Mouse (Mus musculus): ENCODE measurements around the gene Gm29666. TPM values are rescaled to one million over a fixed set of nuclear protein-coding genes. Genes with fewer than 3 reads are reported as not detected.

The Gm29666 gene
- polyA plus RNA-seq, 1 experiment from 2014 or later = 0.87 TPM

GRCm38 (mm10) chr15:84944319-84944718 is 24.5 kb upstream of the Gm29666 start:
- ATAC-seq = no peak
- H3K27ac ChIP-seq = no peak overlapping the region

DNA sequence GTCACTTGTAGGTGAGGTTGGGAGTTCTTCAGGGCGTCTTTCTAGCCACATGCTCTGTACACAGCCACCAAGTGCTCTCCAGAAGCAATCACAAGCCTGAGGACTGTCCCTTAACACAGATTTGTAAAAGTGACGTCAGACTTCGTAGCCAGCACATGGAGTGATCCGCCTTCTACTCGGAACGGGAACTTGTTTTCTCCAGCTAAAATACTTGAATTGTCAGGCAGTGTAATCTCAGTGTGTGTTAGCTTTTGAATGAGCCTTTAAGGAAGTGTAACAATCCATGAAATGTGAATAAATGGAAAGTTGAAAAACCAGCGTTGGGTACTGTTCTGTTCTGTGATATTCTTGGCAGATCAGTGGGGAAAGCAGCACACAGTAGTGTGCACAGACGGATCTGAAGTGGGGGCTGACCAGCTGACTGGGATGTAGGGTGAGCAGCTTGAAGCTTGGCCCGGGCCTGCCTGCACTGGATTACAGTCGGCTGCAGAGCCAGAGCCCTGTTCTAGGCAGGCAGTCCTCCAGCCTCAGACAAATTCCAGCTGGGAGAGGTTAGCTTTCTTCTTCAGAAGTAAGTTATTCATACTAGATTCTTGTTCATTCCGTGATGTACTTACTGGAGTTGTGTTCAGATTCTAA is 22.9 kb upstream of the Gm29666 start:
- Histone ChIP-seq H3K9ac (replicated peaks) (no peak overlapping the region), H3K9me3 (no peaks in the 10 kb centered on the region), H3K27ac (no peak overlapping the region), H3K4me1 (replicated peaks) (no peaks in the 10 kb centered on the region), H3K4me2 (replicated peaks) (no peak overlapping the region), H3K36me3 (peaks cover 63% of the 10 kb centered on the region), H3K27me3 (no peaks in the 10 kb centered on the region), H3K4me3 (replicated peaks) (no peak overlapping the region)
- 72% methylated on average over 11 of the region's 11 CpGs for WGBS
- no peak for ATAC-seq

More at GRCm38 (mm10) chr15:84944319-84944718, 24.5 kb upstream of the Gm29666 start:
- H3K36me3 ChIP-seq = peaks cover 63% of the 10 kb centered on the region
- no peak overlapping the region for H3K9ac ChIP-seq (replicated peaks)
- no peaks in the 10 kb centered on the region for H3K27me3 ChIP-seq
- H3K9me3 ChIP-seq = no peaks in the 10 kb centered on the region
- no peak overlapping the region for H3K4me3 ChIP-seq (replicated peaks)
- H3K4me1 ChIP-seq (replicated peaks) = no peaks in the 10 kb centered on the region
- 82% methylated on average over 5 of the region's 5 CpGs for WGBS
- H3K4me2 ChIP-seq (replicated peaks) = no peak overlapping the region

- H3K36me3 ChIP-seq = peaks cover 72% of the 10 kb centered on the region
- H3K4me3 ChIP-seq (replicated peaks) = no peak overlapping the region
- WGBS = 72% methylated on average over 12 of the region's 12 CpGs
- H3K27me3 ChIP-seq = no peaks in the 10 kb centered on the region
- H3K4me1 ChIP-seq (replicated peaks) = no peaks in the 10 kb centered on the region
- no peak for ATAC-seq
- H3K4me2 ChIP-seq (replicated peaks) = no peak overlapping the region
- no peaks in the 10 kb centered on the region for H3K9me3 ChIP-seq
- no peak overlapping the region for H3K9ac ChIP-seq (replicated peaks)
- no peak overlapping the region for H3K27ac ChIP-seq
These were observed 20.3 kb upstream of the Gm29666 start for GRCm38 (mm10) chr15:84940102-84940501.

GRCm38 (mm10) chr15:84934901-84935300 is 15.1 kb upstream of the Gm29666 start:
- 88% methylated on average over 16 of the region's 16 CpGs for WGBS
- ATAC-seq = no peak

DNA sequence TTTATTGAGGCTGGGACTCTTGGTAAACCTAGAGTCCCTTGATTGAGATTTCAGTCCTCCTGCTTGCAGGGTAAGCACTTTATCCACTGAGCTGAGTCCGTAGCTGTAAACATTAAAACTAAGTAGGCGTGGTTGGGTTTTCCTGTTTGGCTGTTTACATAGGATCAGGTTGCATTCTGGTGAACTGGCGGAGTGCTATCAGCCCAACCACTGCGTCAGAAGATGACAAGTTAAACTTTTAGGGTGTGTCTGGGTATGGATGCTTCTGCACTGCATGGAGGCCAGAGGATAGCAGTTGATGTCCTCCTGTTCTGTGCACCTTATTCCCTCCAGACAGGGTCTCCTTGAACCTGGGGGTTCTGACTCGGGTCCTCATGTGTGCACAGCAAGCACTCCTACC is 12.5 kb upstream of the Gm29666 start:
- no peak overlapping the region for H3K4me3 ChIP-seq (replicated peaks)
- no peak overlapping the region for H3K4me2 ChIP-seq (replicated peaks)
- H3K27ac ChIP-seq = no peak overlapping the region
- WGBS = 91% methylated on average over 5 of the region's 5 CpGs
- no peak overlapping the region for H3K9ac ChIP-seq (replicated peaks)
- no peaks in the 10 kb centered on the region for H3K27me3 ChIP-seq
- no peaks in the 10 kb centered on the region for H3K9me3 ChIP-seq
- peaks cover 100% of the 10 kb centered on the region for H3K36me3 ChIP-seq
- H3K4me1 ChIP-seq (replicated peaks) = no peaks in the 10 kb centered on the region
- ATAC-seq = no peak

More at GRCm38 (mm10) chr15:84934901-84935300, 15.1 kb upstream of the Gm29666 start:
- H3K27me3 ChIP-seq = no peaks in the 10 kb centered on the region
- H3K4me3 ChIP-seq (replicated peaks) = no peak overlapping the region
- peaks cover 100% of the 10 kb centered on the region for H3K36me3 ChIP-seq
- H3K9me3 ChIP-seq = no peaks in the 10 kb centered on the region
- H3K4me2 ChIP-seq (replicated peaks) = no peak overlapping the region
- H3K4me1 ChIP-seq (replicated peaks) = no peaks in the 10 kb centered on the region
- H3K9ac ChIP-seq (replicated peaks) = no peak overlapping the region
- H3K27ac ChIP-seq = no peak overlapping the region

DNA sequence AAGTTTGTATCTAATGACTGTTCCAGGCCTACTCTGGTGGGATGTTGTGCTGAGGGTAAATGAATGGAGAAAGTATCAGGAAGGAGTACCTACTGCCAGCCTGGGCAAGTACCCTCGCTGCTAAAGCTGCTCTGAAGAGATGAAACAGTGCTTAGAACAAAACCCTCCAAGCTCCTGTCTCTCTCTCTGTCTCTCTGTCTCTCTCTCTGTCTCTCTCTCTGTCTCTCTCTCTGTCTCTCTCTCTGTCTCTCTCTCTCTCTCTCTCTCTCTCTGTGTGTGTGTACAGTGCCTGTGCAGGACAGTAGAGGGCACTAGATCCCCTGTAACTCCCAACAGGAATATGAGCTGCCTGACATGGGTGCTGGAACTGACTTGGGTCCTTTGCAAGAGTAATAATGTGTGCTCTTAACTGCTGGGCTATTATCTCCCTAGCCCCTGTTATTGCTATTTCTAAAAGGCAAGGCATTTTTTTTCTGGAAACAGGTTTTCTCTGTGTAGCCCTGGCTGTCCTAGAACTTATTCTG is 5.7 kb upstream of the Gm29666 start:
- Histone ChIP-seq H3K9me3 (no peaks in the 10 kb centered on the region), H3K36me3 (peaks cover 34% of the 10 kb centered on the region), H3K4me2 (replicated peaks) (peak overlapping the region; percentile 94), H3K9ac (replicated peaks) (no peak overlapping the region; the same call in 1 of the 2 replicates), H3K27me3 (peaks cover 5% of the 10 kb centered on the region; the same call in 1 of the 2 replicates), H3K27ac (no peak overlapping the region), H3K4me3 (replicated peaks) (peak overlapping the region; percentile 97; the same call in 1 of the 2 replicates), H3K4me1 (replicated peaks) (peaks cover 31% of the 10 kb centered on the region)
- 65% methylated on average over 1 of the region's 1 CpGs for WGBS
- no peak for ATAC-seq

- H3K9me3 ChIP-seq = no peaks in the 10 kb centered on the region
- H3K36me3 ChIP-seq = peaks cover 27% of the 10 kb centered on the region
- peaks cover 5% of the 10 kb centered on the region; the same call in 1 of the 2 replicates for H3K27me3 ChIP-seq
- H3K4me3 ChIP-seq (replicated peaks) = peak overlapping the region; percentile 97
- no peak overlapping the region for H3K27ac ChIP-seq
- ATAC-seq = no peak
- H3K9ac ChIP-seq (replicated peaks) = peak overlapping the region; percentile 97
- peak overlapping the region; percentile 94 for H3K4me2 ChIP-seq (replicated peaks)
- WGBS = 15% methylated on average over 9 of the region's 9 CpGs
- peaks cover 31% of the 10 kb centered on the region for H3K4me1 ChIP-seq (replicated peaks)
These were observed 5.0 kb upstream of the Gm29666 start for GRCm38 (mm10) chr15:84924781-84925315.

DNA sequence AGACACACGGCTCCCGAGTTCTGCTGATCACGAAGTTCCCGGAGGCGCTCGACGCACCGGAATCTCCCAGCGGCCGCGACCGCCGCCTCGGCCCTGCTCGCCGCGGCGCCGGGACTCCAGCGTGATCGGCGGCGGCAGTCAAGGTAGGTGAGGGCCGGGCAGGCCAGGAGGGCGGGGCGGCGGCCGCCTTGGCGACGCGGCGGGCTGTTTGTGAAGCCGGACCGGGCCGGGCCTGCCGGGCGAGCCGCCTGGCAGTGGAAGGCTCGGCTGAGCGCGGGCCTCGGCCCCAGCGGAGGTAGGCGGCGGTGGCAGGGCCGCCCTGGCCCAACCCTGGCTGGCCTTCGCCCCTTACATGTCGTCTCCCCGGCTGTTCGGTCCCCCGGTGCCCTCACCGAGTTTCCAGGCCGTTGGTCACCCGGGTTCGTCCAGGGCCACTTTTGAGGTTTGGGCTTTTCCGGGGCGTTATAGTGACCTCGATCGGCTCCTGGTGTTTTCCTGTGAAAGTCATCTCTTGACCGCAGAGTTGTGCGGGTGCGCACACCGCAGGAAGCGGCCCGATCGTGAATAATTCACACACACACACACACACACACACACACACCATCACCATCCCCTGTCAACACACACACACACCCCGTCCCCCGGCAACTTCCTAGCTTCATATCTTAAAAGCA is 3.8 kb upstream of the Gm29666 start:
- H3K27ac ChIP-seq = peak overlapping the region; percentile 93
- WGBS = under 1% methylated on average over 57 of the region's 68 CpGs

DNA sequence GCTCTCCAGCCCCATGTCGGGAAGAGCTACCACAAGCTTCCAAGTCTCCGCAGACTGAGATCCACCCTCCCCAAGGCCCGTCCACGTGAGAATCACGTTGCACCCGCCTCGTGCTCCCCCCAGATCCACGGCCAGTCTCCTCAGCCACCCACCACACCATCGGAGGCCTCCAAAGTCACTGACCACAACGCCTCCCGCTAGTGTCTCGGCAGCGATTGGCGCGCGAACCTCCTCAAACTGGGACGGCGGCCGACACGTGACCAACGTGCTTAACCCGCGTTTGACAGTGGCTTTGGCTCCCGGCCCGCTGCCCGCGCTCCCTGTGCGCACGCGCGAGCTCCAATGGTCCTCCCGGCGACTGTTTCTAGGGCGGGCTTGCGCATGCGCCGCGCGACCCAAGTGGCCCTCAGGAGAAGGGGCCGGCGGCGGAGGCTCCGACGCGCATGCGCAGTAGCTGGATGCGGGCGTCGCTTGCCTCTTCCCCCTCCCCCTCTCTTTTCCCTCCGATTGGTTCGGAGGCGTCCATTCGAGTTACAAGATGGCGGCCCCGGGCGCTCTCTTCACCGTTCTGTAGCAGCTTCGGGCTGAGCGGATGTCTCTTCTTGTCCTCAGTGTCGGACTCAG is 3.2 kb upstream of the Gm29666 start, which contains the start of gene Nup50:
Nup50 (plus strand) TSS at position 528 of the 624 bp plus-strand sequence.
- peak within 1 kb of the TSS; percentile 97 for H3K4me3 ChIP-seq (replicated peaks)
- H3K36me3 ChIP-seq = peaks cover 8% of the 10 kb centered on the region
- H3K4me1 ChIP-seq (replicated peaks) = peaks cover 31% of the 10 kb centered on the region
- ATAC-seq = peak; percentile 94
- H3K9me3 ChIP-seq = no peaks in the 10 kb centered on the region
- H3K4me2 ChIP-seq (replicated peaks) = peak within 1 kb of the TSS; percentile 94
- under 1% methylated on average over 60 of the region's 60 CpGs for WGBS
- H3K9ac ChIP-seq (replicated peaks) = peak within 1 kb of the TSS; percentile 97
- H3K27ac ChIP-seq = peak within 1 kb of the TSS; percentile 93
- H3K27me3 ChIP-seq = peaks cover 5% of the 10 kb centered on the region; the same call in 1 of the 2 replicates

More for the DNA sequence above, 3.8 kb upstream of the Gm29666 start:
- Histone ChIP-seq H3K36me3 (peaks cover 15% of the 10 kb centered on the region), H3K4me3 (replicated peaks) (peak overlapping the region; percentile 97), H3K4me1 (replicated peaks) (peaks cover 31% of the 10 kb centered on the region), H3K4me2 (replicated peaks) (peak overlapping the region; percentile 94), H3K27me3 (peaks cover 5% of the 10 kb centered on the region; the same call in 1 of the 2 replicates), H3K9me3 (no peaks in the 10 kb centered on the region), H3K9ac (replicated peaks) (peak overlapping the region; percentile 97)
- peak; percentile 82 for ATAC-seq

- H3K9me3 ChIP-seq = 0 out of 2 replicates have a peak, but pooled peaks cover 6% of the 10 kb centered on the region
- WGBS = 87% methylated on average over 3 of the region's 3 CpGs
- H3K27ac ChIP-seq = no peak overlapping the region
- H3K27me3 ChIP-seq = peaks cover 6% of the 10 kb centered on the region; the same call in 1 of the 2 replicates
- H3K36me3 ChIP-seq = no peaks in the 10 kb centered on the region
- no peak overlapping the region for H3K4me2 ChIP-seq (replicated peaks)
- ATAC-seq = no peak
- H3K4me1 ChIP-seq (replicated peaks) = no peaks in the 10 kb centered on the region
- no peak overlapping the region for H3K4me3 ChIP-seq (replicated peaks)
- no peak overlapping the region for H3K9ac ChIP-seq (replicated peaks)
These were observed 6.6 kb downstream of the Gm29666 start for GRCm38 (mm10) chr15:84913201-84913600.

DNA sequence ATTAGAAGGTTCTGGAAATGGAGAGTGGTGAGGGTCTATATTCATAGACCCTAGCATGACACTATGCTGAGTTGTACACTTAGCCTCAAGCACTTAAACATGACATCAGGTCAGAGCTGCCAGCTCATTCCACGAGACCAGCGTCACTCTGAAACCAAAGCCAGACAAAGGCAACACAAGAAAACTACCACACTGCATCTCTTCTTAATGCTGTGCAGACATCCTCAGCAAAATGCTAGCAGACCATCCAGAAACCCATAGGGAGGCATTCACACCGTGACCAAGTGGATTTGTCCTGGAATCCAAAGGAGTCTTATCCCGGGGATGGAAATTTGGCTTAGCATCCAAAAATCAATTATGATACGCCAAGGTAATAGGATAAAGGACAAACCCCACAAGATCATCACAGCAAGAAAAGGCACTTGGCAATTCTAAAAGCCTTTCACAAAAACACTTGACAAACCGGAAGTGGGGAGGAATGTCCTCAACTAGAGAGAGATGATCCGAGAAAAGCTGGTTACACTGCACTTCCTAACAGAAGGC is 15.9 kb downstream of the Gm29666 start:
- Histone ChIP-seq H3K4me3 (replicated peaks) (no peak overlapping the region), H3K36me3 (no peaks in the 10 kb centered on the region), H3K27me3 (peaks cover 66% of the 10 kb centered on the region), H3K4me2 (replicated peaks) (no peak overlapping the region), H3K9me3 (no peaks in the 10 kb centered on the region), H3K4me1 (replicated peaks) (peaks cover 14% of the 10 kb centered on the region), H3K27ac (no peak overlapping the region), H3K9ac (replicated peaks) (no peak overlapping the region)
- ATAC-seq = 0 out of 2 replicates have a peak, but pooled peaks have one; percentile 55
- 35% methylated on average over 7 of the region's 7 CpGs for WGBS
